Mouse (Mus musculus) intestine, embryonic 14.5 days (tissue): ENCODE measurements around the gene Traf6. TPM values are rescaled to one million over a fixed set of nuclear protein-coding genes. Genes with fewer than 3 reads are reported as not detected.

Source experiments
- ATAC-seq: fragments of 200-750 bp; cut with Nextera tagmentation; replicated peaks from 2 replicates; pipeline ENCODE4 v1.8.0; 2017; ENCODE audit warnings: low read depth, moderate number of reproducible peaks, moderate TSS enrichment, moderate library complexity; ENCODE audit not compliant: low FRiP score, low TSS enrichment
- DNase-seq: peaks from one replicate; pipeline ENCODE4 v3.0.0-alpha.2; 2018; ENCODE audit warnings: low spot score
- H3K27ac ChIP-seq: fragments of 300-500 bp; sonication (generic); 2 replicates; pipeline ENCODE4 v1.5.1; 2014; ENCODE audit warnings: low read depth, mild to moderate bottlenecking, control low read depth
- H3K27me3 ChIP-seq: fragments of 300-500 bp; sonication (generic); replicated peaks from 2 replicates; pipeline ENCODE4 v1.6.1; 2014; ENCODE audit warnings: low read length, control low read depth; ENCODE audit not compliant: control insufficient read depth, insufficient read depth
- H3K36me3 ChIP-seq: fragments of 300-500 bp; sonication (generic); 2 replicates; pipeline ENCODE4 v1.6.1; 2014; ENCODE audit warnings: low read length, control low read depth; ENCODE audit not compliant: control insufficient read depth, insufficient read depth
- H3K4me1 ChIP-seq: fragments of 300-500 bp; sonication (generic); replicated peaks from 2 replicates; pipeline ENCODE4 v1.6.1; 2014; ENCODE audit warnings: low read length, control low read depth, mixed read lengths; ENCODE audit not compliant: control insufficient read depth, insufficient read depth
- H3K4me2 ChIP-seq: fragments of 300-500 bp; sonication (generic); 2 replicates; pipeline ENCODE4 v1.6.1; 2014; ENCODE audit warnings: low read length
- H3K4me3 ChIP-seq: fragments of 300-500 bp; sonication (generic); 2 replicates; pipeline ENCODE4 v1.5.1; 2014; ENCODE audit warnings: low read depth, low read length, control low read depth, mixed read lengths
- H3K9ac ChIP-seq: fragments of 300-500 bp; sonication (generic); 2 replicates; pipeline ENCODE4 v1.6.1; 2014; ENCODE audit warnings: mild to moderate bottlenecking, low read length
- H3K9me3 ChIP-seq: fragments of 300-500 bp; sonication (generic); 2 replicates; pipeline ENCODE4 v1.6.1; 2016; ENCODE audit warnings: low read length, control low read depth; ENCODE audit not compliant: control insufficient read depth
- WGBS: fragments of 180-500 bp; shearing (Covaris S2); extraction: QIAGEN DNeasy Blood & Tissue Kit; methylation state at CpG from one replicate; pipeline ENCODE4 v1.1.7; 2014; 5-methylcytosine and 5-hydroxymethylcytosine counted together
- polyA plus RNA-seq: library from polyadenylated mRNA; unstranded; fragments of >200 nt; fragmentation: Nextera tagmentation; extraction: Ambion mirVana; gene quantifications from 2 replicates; pipeline ENCODE4 v1.2.1, GENCODE M21; 2014

The Traf6 gene
- polyA plus RNA-seq = 14.1 and 15.6 TPM in 2 replicates

DNA sequence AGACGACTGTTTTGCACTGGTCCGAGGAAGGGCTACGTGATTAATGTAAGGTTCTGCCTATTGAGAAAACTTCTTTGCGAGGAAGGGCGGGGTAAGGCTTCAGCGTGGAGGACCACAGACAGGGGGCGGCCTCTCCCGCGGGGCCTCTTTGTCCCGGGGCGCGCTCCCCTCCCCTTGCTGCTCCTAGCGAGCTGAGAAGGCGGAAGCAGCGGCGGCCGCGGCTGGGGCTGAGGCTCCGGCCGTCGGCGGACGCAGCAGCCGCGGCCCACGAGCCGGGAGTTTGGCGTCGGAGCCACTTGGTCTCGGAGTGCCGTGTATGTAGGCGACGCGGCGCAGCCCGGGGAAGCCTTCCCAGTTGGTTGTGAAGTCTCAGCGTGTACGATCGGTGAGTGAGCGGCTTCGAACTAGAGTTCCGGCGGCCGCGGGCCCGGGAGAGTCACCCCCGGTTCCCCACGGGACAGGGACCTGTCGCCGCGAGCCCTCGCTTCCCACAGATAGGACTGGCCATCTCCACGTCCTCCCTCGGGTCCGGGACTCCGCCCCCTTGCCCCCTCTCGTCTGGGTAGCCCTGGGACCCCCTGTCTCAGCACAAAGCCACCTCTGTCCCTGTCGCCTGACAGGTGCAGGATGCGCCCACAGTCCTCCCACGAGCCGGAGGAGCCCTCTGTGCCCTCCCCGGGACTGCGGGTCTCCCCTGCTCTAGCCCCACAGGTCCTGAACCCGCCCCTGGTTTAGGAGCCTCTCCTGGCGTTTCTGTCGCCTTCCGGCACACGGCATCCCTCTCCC, at the start of gene Traf6:
Traf6 (plus strand) TSS at position 194 of the 786 bp plus-strand sequence.
- H3K4me1 ChIP-seq = peaks cover 4% of the 10 kb centered on the region; the same call in 1 of the 2 replicates
- peak within 1 kb of the TSS; percentile 66 for H3K4me2 ChIP-seq
- H3K27ac ChIP-seq = 0 out of 2 replicates have a peak within 1 kb of the TSS, but pooled peaks have one; percentile 43
- H3K4me3 ChIP-seq = peak within 1 kb of the TSS; percentile 99
- H3K27me3 ChIP-seq = no peaks in the 10 kb centered on the region
- peak; percentile 93 for ATAC-seq
- WGBS = under 1% methylated on average over 67 of the region's 68 CpGs
- H3K9me3 ChIP-seq = no peaks in the 10 kb centered on the region
- H3K36me3 ChIP-seq = 0 out of 2 replicates have a peak, but pooled peaks cover 5% of the 10 kb centered on the region
- H3K9ac ChIP-seq = peak within 1 kb of the TSS; percentile 96
- DNase-seq = peak; percentile 94

DNA sequence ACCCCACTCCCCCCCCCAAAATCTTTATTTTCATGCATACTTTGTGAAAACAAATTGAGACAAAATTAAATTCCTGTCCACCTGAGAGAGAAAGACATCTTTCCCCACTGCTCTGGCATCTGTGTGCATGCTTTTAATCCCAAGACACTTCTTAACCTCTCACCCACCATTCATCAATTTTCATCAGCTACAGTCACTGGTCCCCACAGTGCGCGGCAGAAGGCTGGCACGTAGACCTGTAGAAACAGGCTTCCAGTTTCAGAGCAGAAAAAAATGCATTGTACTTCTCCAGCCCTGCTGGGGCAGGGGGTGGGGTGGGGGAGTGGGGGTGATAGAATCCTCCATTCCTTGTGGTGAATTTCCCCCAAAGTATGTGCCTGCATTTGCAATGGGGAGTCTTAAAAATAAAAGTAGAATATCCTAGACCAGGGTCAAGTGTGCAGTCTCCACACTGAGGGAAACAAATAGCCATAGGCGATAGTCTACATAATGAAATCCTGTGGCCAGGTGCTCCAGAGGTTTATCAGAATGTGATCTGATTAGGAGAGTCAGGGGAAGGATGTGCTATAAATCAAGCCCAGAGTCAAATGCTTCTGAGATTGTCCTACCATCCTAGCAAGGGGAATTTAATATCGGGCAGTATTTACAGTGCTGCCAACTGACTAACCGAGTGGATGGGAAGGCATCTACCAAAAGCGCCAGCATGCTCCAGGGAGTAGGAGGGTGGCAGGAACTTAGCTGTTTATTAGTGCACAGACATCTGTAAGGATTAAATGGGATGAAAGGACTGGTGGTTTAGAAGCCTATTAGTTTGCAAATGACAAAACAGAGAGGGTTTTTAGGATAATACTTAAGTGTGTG, 39.0 kb upstream of the Traf6 start:
- Histone ChIP-seq H3K9me3 (no peaks in the 10 kb centered on the region), H3K4me3 (no peak overlapping the region), H3K27me3 (no peaks in the 10 kb centered on the region), H3K4me2 (no peak overlapping the region), H3K4me1 (no peaks in the 10 kb centered on the region), H3K9ac (no peak overlapping the region), H3K27ac (no peak overlapping the region), H3K36me3 (no peaks in the 10 kb centered on the region)
- 46% methylated on average over 7 of the region's 7 CpGs for WGBS
- no peak for ATAC-seq
- no peak for DNase-seq

DNA sequence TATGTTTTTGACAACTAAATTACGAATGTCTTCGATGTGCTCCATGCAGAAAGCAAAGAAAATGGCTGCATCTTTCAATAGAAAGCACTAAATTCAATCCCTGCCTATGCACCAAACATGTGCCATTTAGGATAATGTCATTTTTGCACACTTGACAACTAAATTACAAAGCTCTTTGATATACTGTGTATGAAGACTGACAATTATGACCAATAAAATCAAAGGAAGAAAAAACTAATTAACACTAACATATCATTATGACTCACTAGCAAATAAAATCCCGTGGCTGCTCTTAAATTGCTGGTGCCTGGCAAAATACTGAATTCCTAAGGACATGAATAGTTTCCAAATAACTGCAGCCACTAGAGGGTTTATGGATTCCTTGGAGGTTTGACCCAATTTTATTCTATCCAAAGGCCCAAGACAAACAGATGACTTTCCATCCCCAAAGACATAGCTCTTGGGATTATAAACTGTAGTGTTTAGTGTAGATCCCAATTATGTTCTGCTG, 38.3 kb upstream of the Traf6 start:
- Histone ChIP-seq H3K9ac (no peak overlapping the region), H3K27ac (no peak overlapping the region), H3K27me3 (no peaks in the 10 kb centered on the region), H3K4me2 (no peak overlapping the region), H3K36me3 (no peaks in the 10 kb centered on the region), H3K4me3 (no peak overlapping the region), H3K4me1 (no peaks in the 10 kb centered on the region), H3K9me3 (no peaks in the 10 kb centered on the region)
- DNase-seq (no peak), ATAC-seq (no peak)
- 74% methylated on average over 3 of the region's 3 CpGs for WGBS

DNA sequence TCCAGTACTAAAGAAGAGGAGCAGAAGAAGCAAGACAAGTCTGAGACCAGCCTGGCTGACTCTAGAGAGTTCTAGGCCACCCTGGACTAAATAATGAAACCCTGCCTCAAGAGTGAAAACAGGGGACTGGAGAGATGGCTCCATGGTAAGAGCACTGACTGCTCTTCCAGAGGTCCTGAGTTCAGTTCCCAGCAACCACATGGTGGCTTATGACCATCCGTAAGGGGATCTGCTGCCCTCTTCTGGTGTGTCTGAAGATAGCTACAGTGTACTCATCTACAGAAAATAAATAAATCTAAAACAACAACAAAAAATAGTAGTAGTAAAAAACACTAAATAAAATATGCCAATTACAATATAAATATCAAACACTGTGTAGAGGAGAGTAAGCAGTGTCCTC, 32.4 kb upstream of the Traf6 start:
- no peak overlapping the region for H3K9ac ChIP-seq
- no peak overlapping the region for H3K27ac ChIP-seq
- H3K9me3 ChIP-seq = no peaks in the 10 kb centered on the region
- H3K27me3 ChIP-seq = no peaks in the 10 kb centered on the region
- H3K4me3 ChIP-seq = no peak overlapping the region
- no peaks in the 10 kb centered on the region for H3K36me3 ChIP-seq
- 0 out of 2 replicates have a peak, but pooled peaks cover 2% of the 10 kb centered on the region for H3K4me1 ChIP-seq
- no peak for DNase-seq
- ATAC-seq = no peak
- 100% methylated on average over 1 of the region's 1 CpGs for WGBS
- H3K4me2 ChIP-seq = no peak overlapping the region

DNA sequence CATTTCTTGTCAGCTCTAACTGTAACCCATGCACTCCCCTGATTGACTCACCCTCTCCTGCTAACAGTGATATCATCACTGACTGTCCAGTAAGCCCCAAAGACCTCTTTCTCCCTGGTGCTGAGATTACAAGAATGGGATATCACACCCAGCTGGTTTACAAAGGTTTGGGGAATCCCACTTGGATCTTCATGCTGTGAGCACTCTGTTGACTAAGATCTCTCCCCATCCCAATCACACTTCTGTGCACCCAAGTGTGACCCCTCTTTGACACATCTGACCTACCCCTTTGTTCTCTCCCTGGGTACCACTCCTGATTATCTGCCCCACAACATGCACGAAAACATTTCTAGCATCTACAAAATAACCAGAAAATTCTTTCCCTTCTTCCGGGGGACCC, 29.9 kb upstream of the Traf6 start:
- Histone ChIP-seq H3K4me2 (no peak overlapping the region), H3K9ac (no peak overlapping the region), H3K4me1 (0 out of 2 replicates have a peak, but pooled peaks cover 2% of the 10 kb centered on the region), H3K27ac (no peak overlapping the region), H3K27me3 (no peaks in the 10 kb centered on the region), H3K4me3 (no peak overlapping the region), H3K36me3 (no peaks in the 10 kb centered on the region), H3K9me3 (no peaks in the 10 kb centered on the region)
- 83% methylated on average over 2 of the region's 2 CpGs for WGBS
- no peak for DNase-seq
- no peak for ATAC-seq

DNA sequence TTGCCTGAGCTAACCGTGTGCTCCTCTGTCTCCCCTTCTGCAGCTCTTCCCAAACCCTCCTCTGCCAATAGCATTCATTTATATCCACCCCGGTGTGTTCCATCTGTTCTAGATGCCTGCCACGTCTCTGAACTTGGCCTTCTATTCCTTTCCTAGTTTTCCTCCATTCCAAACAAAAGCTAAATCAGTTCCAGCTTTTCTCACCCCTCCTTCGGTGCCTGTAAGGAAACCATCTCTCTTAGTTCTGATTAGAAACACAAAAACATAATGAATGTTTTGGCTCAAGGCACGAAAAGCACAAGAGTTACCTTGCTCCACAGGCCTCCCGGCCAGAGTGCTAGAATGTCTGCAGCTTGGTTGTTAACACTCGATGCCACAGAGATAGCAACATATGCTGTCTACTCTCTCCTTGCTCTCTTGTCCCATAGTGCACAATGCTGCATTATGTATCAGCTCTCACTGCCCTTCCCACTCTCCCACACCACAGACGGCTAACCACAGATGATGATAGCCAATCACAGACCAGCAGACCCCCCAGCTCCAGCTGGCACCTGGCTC, 29.0 kb upstream of the Traf6 start, which contains the start of the genes Rag1 and B230118H07Rik:
Rag1 (minus strand) TSS at position 388 of the 558 bp plus-strand sequence.
B230118H07Rik (minus strand) TSS at position 419 of the 558 bp plus-strand sequence.
- H3K9me3 ChIP-seq = no peaks in the 10 kb centered on the region
- no peaks in the 10 kb centered on the region for H3K36me3 ChIP-seq
- no peak within 1 kb of the TSS for H3K27ac ChIP-seq
- DNase-seq (no peak), ATAC-seq (no peak)
- no peak within 1 kb of the TSS for H3K4me3 ChIP-seq
- H3K4me1 ChIP-seq = 0 out of 2 replicates have a peak, but pooled peaks cover 2% of the 10 kb centered on the region
- no peak within 1 kb of the TSS for H3K9ac ChIP-seq
- no peaks in the 10 kb centered on the region for H3K27me3 ChIP-seq
- 44% methylated on average over 8 of the region's 8 CpGs for WGBS
- H3K4me2 ChIP-seq = no peak within 1 kb of the TSS

DNA sequence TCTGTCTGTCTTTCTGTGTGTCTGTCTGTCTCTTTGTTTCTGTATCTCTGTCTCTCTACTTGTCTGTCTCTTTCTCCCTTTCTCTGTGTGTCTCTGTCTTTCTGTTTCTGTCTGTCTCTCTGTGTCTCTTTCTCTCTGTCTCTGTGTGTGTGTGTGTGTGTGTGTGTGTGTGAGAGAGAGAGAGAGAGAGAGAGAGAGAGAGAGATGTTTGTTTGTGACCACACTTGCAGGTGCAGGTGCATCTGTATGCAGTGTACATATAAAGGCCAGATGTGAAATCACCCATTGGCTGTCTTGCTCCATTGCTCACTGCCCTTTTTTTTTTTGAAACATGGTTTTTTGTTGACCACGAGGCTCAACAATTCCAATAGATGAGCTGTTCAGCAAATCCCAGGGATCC, 27.8 kb upstream of the Traf6 start:
- Histone ChIP-seq H3K4me3 (no peak overlapping the region), H3K4me2 (no peak overlapping the region), H3K27ac (no peak overlapping the region), H3K9ac (no peak overlapping the region), H3K36me3 (no peaks in the 10 kb centered on the region), H3K4me1 (0 out of 2 replicates have a peak, but pooled peaks cover 2% of the 10 kb centered on the region), H3K9me3 (no peaks in the 10 kb centered on the region), H3K27me3 (no peaks in the 10 kb centered on the region)
- DNase-seq (no peak), ATAC-seq (no peak)
- WGBS = 61% methylated on average over 1 of the region's 1 CpGs
